Mouse (Mus musculus) urinary bladder, postnatal 10 days (tissue): Measurements from ENCODE around the gene Bpifb1.
"Not testable (repeated sequence)": the region's sequence is repeated elsewhere in the genome, so short reads cannot be mapped to it uniquely, and the experiment has no call there.

Experiments used
- DNase-seq: peaks from one replicate; pipeline ENCODE4 v3.0.0; 2022; ENCODE audit warnings: low spot score

Gene Bpifb1

GRCm38 (mm10) chr2:154211881-154212280, 21.3 kb downstream of the Bpifb1 start:
- no peak for DNase-seq

- DNase-seq, result no peak
Observed at GRCm38 (mm10) chr2:154215191-154215590, 24.6 kb downstream of the Bpifb1 start.

GRCm38 (mm10) chr2:154219950-154220349, 29.3 kb downstream of the Bpifb1 start:
- DNase-seq, result no peak

GRCm38 (mm10) chr2:154223265-154223916, 32.8 kb downstream of the Bpifb1 start, which contains the start of gene Bpifb5:
Gene Bpifb5 (plus strand): TSS chr2:154223742.
- no peak for DNase-seq

GRCm38 (mm10) chr2:154223917-154224273, 33.3 kb downstream of the Bpifb1 start:
- no peak for DNase-seq

GRCm38 (mm10) chr2:154226991-154227390, 36.4 kb downstream of the Bpifb1 start:
- DNase-seq, result no peak

GRCm38 (mm10) chr2:154227830-154228229, 37.2 kb downstream of the Bpifb1 start:
- DNase-seq, result no peak

- no peak for DNase-seq
Observed at GRCm38 (mm10) chr2:154233426-154233825, 42.8 kb downstream of the Bpifb1 start.

- DNase-seq, result no peak
Observed at GRCm38 (mm10) chr2:154240771-154241170, 50.2 kb downstream of the Bpifb1 start.

- DNase-seq, result not testable (repeated sequence)
Observed at GRCm38 (mm10) chr2:154242726-154243125, 52.1 kb downstream of the Bpifb1 start.

GRCm38 (mm10) chr2:154243356-154244036, 52.9 kb downstream of the Bpifb1 start:
- no peak for DNase-seq

- DNase-seq, result no peak
Observed at GRCm38 (mm10) chr2:154245322-154245721, 54.7 kb downstream of the Bpifb1 start.

GRCm38 (mm10) chr2:154255254-154255653, 64.6 kb downstream of the Bpifb1 start:
- not testable (repeated sequence) for DNase-seq

- no peak for DNase-seq
Observed at GRCm38 (mm10) chr2:154255770-154256169, 65.2 kb downstream of the Bpifb1 start.

- DNase-seq, result not testable (repeated sequence)
Observed at GRCm38 (mm10) chr2:154257554-154257953, 66.9 kb downstream of the Bpifb1 start, which contains the start of gene Bpifb9a. Gene Bpifb9a (plus strand): TSS chr2:154257854.

GRCm38 (mm10) chr2:154264397-154264796, 73.8 kb downstream of the Bpifb1 start:
- not testable (repeated sequence) for DNase-seq
